Mouse (Mus musculus) layer of hippocampus, postnatal 36 days (tissue): Measurements from ENCODE around the gene Galnt2. TPM values are rescaled to one million over a fixed set of nuclear protein-coding genes. Genes with fewer than 3 reads are reported as not detected.

Experiments
- DNase-seq, 2 experiments: peaks; one replicate each; pipeline ENCODE4 v3.0.0; 2022
- total RNA-seq, 2 experiments: library from RNA; stranded (reverse); gene quantifications; 2 replicates each; pipeline ENCODE4 v1.2.3; 2021

Galnt2 gene
- total RNA-seq, 2 experiments from 2014 or later = 32.6 to 45.9 TPM

GRCm38 (mm10) chr8:124273606-124274218 is 42.5 kb downstream of the Galnt2 start:
- no peak for DNase-seq

DNA sequence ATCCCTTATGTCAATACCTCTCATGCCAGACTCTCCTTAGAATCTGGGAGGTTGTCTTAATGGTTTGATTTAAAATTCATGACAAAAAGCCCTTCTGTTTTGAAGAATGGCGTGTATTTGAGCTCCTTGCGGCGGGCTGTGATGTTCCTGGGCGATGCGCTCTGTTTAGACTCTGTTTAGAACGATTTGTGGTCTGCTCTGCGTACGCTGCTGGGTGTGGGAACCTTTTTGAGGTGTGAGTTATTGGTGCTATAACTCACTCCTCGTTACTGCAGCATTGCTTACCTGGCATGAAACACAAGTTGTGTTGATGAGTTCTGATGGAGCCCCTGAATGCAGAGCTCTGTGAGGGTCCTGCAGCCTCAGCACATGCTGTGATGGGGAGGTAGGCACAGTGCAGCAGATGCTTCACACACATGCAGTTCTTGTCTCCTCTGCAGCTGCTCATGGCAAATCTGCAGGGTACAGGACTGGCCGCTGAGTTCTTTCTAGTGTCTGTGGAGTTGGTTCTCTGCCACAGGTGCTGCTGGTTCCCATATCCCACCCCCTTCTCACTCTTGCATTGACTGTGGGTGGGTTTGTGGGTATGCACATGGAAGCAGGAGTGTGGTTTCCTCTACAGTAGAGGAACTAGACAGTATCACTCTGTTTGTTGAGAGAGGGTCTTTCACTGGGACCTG is 43.4 kb downstream of the Galnt2 start:
- no peak for DNase-seq

DNA sequence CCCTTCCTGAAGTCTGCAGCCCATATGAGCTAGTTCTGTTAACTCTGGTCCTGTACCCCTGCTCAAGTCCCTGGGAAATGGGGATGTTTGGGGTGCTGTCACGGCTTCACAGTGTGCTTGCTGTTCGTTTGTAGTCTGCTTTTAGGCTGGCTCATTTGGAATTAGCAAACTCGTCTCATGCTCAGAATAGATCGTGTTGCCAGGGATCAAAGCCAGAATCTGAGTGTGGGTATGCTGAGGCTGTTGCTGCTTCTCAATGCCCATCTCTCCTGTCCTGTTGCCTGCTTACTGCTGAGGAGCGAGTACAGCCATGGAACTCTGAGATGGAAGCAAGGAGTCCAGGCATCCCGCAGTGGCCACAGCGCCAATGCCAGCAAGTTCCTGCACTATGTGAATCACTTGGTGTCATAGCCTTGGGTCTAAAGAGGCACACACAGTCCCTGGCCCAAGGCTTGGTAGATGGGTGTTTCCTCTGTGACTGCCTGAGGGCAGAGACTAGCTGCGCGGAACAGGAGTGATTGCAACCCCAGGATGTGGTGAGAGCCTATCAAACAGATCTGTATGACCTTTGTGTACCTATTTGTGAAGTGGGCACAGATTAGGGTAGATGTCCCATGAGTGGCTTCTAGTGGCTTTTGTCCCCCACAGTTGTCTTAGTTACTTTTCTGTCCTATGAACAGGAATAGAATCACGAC is 44.3 kb downstream of the Galnt2 start:
- DNase-seq = no peak

DNA sequence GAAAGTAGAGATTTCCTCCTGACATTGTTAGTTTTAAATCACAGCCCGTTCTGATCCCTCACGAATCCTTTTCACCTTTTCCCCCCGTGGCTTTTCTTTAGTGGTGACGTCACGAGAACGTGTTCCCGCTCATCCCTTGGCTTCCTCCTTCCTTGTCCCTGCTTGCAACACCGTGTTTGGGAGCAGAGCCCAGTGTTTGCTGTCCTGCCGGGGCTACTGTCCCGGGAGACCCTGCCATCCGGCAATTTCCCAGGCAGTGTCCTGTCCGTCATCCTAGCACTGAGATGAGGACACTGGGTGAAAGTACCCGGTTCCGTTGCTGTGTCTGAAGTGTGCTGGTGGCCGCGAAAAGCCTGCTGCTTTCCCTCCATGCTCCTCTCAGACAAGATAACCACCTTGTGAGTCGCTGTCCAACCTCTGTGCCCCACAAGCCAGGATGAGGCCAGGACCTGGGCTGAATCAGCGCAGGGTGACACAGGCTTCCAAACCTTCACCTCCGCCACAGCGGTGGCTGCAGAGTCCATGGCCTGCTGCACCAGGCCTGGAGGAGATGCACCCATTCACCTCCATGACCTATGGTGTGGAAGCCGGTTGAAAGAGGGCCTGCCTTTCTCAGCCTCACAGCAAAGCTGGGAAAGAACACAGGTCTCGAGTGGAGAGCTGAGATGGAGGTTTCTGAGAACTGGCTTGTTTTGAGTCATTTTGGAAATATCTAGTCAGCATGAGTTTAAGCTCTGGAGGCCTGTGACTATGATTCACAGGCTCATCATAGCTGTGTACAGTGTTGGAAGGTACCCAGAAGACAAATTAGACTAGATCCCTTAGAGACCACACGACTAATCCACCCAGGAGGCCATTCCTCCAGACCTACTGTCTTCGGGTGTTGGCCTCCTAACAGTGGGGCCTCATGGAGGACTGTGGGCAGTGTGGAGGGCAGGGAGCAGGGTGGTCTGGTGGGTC is 47.0 kb downstream of the Galnt2 start:
- DNase-seq = no peak

- no peak for DNase-seq
These were observed 47.9 kb downstream of the Galnt2 start for GRCm38 (mm10) chr8:124278956-124279689.

GRCm38 (mm10) chr8:124279690-124279985 is 48.4 kb downstream of the Galnt2 start:
- no peak for DNase-seq

GRCm38 (mm10) chr8:124281700-124282541 is 50.7 kb downstream of the Galnt2 start:
- no peak for DNase-seq

DNA sequence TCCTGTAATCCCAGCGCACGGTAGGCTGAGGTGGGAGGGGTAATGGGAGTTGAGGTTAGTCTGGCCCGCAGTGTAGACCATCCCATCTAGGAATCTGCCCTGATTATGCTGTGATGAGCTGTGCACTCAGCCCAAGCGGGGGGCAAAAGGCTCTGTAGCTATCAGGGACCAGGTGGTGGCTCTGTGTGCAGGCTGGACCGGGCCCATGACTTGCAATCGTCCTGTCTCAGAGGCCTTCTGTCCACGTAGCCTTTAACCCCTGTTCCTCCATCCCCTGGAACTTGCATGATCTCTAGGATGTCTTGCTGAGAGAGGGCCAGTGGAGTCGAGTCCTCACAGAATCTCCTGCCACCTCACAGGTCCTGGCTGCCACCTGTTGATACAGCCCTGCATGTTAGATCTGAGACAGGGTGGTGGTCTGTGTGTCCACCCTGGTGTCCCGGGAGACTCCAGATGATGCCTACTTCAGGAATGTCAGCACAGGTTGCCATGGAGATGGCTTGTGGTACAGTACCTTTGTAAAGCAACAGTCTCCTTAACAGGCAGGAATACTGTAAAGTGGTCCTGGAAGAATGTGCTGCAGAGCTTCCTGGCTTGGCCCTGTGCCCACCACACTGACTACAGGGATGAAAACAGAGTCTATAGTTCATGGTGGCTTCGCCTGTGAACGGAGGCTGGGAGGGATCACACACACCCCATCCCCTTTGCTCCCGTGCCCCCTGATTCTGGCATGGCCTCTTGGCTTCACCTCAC is 51.9 kb downstream of the Galnt2 start:
- DNase-seq = no peak

DNA sequence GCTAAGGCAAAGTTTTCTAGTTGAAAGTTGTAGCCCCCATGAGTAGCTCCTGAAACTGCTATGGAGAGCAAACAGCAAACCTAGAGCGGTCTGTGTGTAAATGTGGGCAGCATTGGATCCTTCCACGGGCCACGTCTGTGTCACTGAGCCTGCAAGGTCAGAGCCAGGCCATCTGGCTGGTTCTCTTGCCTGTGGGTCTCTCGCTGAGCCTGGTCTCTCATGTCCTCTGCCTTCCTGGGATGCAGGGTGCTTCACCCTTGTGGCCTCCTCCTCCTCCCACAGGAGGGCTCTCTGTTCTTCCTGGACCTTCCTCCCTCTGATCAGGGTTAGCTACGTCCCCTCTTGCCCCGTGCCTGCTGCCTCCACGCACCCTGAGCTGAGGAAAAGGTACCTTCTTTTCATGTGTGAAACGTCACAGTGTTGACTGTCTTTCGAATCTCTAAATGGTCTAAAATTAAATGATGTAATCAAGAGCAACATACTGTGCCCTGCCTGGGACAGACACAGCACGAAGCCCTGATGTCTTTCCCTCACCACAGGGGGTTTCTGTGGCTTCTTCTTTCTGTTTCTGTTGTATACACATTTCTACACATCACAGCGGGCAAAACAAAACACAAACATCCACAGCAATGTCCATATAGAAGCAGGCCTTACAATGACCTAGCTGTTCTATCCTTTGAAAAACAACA is 52.6 kb downstream of the Galnt2 start:
- no peak for DNase-seq

DNA sequence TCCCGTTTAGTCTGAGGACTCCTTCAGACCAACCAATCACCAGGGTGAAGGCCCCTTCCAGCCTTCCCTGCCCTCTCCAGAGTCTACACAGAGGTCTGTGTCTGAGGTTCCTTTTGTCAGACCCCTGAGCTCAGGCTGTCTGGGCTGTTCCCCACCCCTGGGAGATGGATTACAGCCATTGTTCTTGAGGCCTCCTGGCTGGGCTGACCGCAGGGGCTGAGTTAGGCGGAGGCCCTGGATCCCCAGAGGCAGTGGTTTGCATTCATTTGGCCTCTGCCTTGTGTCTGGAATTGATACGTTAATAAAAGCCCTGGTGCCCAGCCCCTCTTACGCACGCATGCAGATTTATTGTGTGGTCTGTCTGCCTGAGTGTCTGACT is 53.1 kb downstream of the Galnt2 start:
- no peak for DNase-seq

DNA sequence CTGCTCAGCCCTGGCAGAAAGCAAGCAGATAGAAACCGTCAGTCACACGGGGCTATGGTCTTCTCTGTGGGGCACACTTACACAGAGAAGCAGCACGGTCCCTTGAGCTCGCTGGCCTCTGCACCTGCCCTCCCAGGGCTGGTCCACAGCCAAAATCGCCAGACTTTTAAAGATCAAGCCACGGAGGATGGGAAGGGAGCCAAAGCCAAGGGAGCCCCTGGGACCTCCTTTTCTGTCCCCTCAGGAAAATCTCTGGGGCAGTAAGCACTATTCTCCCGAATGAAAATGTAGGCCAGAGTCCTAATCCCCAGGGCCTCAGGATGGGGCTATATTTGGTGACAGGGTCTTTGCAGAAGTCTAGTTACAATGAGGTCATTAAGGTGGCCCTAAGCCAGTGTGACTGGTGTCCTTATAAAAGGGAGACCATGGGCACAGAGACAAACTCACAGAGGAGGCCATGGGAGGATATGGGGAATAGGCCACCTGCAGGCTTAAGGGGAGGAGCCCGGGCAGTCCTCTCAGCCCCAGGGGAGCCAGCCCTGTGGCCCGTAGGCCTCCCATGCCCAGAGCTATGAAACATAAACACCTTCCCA is 53.9 kb downstream of the Galnt2 start:
- DNase-seq = no peak

DNA sequence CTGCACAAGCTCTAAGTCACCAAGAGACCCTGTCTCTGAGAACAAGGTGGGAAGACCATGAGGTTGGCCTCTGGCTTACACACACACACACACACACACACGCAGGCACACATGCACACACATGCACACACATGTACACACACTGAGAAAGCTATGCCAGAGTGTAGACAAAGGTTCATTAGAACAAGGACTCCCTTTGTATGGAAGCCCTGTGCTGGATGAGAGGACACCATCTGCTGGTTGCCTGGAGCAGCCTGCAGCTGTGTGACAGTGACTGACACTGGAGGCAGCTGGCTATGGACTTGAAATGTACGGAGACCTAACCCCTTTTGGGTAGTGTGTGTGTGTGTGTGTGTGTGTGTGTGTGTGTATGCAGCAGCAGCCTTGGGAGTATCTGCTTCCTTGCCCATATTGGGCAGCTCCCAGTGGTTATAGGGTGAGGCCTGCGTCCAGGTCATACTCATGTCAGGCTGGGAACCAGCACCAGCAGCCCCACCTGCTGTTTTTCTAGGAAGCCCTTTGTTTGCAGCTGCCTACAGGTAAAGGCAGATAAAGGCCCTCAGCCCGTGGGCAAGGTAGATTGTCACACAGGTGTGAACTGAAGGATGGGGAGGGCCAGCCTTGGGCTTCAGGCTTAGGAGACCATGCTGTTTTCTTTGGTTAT is 55.4 kb downstream of the Galnt2 start:
- DNase-seq = no peak

DNA sequence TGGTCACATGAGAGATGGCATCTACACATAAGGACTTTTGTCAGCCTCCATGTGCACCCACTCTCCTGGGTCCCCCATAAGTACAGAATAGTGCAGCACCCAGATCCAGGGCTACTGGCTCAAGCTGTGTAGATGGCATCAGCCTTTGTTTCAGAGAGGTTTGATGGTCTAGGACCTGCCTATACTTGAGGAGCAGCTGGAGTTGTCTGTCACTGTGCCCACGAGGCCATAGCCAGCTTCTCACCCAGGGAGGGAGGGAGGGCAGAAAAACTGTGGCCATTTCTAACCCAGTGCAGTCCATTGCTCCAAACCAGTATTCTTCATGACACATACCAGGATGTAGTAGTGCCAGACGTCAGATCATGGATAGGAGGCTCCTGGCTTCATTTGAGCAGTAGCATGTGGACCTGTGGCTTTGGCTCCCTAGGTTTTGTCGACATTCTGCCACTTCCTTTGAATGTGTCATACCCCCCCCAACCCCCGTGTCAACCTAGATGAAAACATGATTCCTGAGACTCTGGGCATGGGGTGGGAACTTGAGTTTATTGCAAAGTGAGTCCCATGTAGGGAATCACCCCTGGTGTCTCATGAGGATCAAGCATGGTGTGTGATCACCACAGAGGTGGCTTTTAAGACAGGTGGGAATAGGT is 57.1 kb downstream of the Galnt2 start:
- DNase-seq = no peak

- no peak for DNase-seq
These were observed 58.4 kb downstream of the Galnt2 start for GRCm38 (mm10) chr8:124289481-124290050.

DNA sequence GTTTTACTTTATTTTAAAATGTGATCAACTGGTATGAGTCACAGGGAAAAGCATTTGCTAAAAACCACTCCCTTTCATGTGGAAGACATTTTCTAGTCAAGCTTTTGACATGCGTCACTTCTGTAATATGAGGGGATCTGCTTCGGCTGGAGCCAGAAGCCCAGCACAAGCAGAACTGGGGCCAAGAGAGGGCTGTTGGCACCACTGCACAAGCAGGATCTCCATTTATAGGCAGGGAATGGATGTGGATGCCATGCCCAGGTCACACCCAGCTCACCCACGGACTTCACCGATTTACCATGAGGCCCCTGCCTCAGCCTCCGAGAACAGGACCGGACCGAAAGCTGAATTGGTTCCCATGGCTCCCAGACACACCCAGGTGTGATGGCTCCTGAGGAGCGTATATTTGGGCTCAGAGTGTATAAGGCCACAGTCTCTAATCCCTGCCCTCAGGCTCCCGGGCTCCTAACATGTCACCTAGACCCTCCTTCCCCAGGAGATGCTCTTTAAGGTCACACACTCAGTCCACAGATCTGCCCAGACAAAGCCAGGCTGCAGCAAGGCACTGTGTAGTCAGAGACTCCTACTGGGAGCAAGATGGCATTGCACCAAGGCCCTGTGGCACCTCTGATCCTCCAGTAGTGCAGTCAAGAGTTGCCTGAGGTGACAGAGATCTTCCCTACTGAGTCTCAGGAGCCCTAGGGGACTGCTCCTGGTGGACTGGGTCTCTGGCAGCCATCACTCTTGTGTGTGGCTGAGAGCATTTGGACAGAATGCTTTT is 59.9 kb downstream of the Galnt2 start:
- no peak for DNase-seq

DNA sequence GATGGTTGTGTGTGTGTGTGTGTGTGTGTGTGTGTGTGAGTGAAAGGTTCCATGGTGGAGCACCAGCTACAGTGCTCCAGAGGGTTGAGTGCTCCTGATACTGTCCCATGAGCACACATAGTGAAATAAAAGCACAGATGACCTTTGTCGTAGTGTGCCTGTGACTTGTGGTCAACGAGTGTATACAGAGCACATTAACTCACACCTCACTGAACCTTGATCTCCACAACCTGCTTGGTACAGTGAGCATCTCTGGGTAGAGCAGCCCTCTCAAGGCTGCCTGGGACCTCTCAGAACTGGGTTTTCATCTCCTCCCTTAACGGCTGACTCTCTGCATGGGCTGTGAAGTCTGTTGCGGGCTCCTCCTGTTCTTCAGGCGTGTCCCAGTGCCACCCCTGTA is 60.5 kb downstream of the Galnt2 start:
- DNase-seq = no peak

DNA sequence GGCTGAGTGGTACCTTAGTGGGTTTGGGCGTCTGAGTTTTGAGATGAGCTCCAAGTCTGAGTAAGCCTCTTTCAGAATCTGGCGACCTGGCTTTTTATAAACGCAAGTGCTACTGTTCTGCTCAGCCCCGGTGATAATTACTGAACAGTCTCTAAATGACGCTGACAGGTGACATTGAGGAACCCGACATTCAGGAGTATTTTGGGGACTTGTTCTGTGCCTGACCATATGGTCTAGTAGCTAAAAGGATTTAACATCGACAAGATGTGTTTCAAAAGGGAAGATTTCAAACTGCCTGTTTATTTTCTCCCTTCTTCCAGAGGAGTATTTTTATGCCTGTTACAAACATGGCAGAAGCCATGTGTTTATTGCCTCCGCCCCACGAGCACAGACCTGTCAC is 61.8 kb downstream of the Galnt2 start:
- DNase-seq = no peak
